Mouse (Mus musculus) lung, postnatal 0 days (tissue): Measurements from ENCODE around the gene Dok7.

Source experiments
- CTCF ChIP-seq: IDR thresholded peaks from 2 replicates; pipeline ENCODE4 v1.5.1; 2016; ENCODE audit warnings: antibody characterized with exemption, mild to moderate bottlenecking
- EP300 ChIP-seq: IDR thresholded peaks from 2 replicates; pipeline ENCODE4 v1.6.1; 2016; ENCODE audit warnings: antibody characterized with exemption, mild to moderate bottlenecking, control low read depth

- no peak for TF ChIP-seq CTCF
- no peak for TF ChIP-seq EP300
Observed at GRCm38 (mm10) chr5:35116002-35116401, 59.4 kb downstream of the Dok7 start.
